Mouse (Mus musculus) embryonic fibroblast, embryonic 13.5 days (primary cell): ENCODE results near the gene Tmem243.

Experiments
- CTCF ChIP-seq: IDR thresholded peaks from 2 replicates; pipeline ENCODE4 v1.5.1; 2011; ENCODE audit warnings: mild to moderate bottlenecking, control low read depth, low read length, moderate library complexity, borderline replicate concordance; ENCODE audit not compliant: insufficient read depth
- POLR2A ChIP-seq: IDR thresholded peaks from 2 replicates; pipeline ENCODE4 v1.6.1; 2011; ENCODE audit warnings: low read depth, mild to moderate bottlenecking, control low read depth, low read length, moderate library complexity

DNA sequence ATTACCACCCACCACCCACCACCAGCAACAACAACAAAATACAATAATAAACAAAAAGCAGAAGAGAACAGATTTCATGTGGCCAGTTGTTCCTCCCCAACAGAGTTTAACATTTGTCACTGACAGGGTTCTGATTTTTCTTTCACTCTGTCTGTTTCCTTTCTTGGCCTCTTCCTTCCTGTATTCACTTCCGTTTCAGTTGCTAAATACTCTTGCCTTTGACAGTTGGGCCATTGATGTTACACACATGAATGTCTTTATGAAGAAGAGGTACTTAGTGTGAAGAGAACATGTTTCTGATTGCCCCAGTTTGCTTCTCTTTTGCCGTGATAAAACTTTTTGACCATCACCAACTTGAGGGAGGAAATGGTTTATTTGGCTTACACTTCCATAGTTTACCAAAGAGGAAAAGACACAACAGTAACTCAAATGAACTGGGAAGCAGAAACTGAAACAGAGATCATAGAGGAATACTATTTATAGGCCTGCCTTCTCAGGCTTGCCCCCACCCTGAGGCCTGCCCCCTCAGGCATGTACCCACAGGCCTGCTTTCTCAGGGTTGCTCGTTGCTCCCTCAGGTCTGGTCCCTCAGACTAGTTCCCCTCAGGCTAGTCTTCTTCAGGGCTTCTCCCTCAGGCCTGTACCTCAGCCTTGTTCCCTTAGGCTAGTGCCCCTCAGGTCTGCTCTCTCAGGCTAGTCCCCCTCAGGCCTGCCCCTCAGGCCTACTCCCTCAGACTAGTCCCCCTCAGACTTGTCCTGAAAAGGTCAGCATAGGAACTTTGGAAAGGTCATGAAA is 13.3 kb upstream of the Tmem243 start:
- TF ChIP-seq POLR2A (no peak), CTCF (no peak)
